Mouse (Mus musculus) ES-E14 (cell line): ENCODE data around the gene Foxj2. TPM values are rescaled to one million over a fixed set of nuclear protein-coding genes. Genes with fewer than 3 reads are reported as not detected.
A peak's percentile ranks its signal among the peaks of the same experiment; 100 is the strongest.

Source experiments
- DNase-seq: peaks from one replicate; pipeline ENCODE4 v3.0.0-alpha.2; 2013; ENCODE audit warnings: low read depth, low spot score
- H3K27ac ChIP-seq: 2 replicates; pipeline ENCODE4 v1.5.1; 2012; ENCODE audit warnings: low read depth, mild to moderate bottlenecking, low read length, moderate library complexity, mixed read lengths; ENCODE audit not compliant: poor library complexity, insufficient read depth, severe bottlenecking
- H3K36me3 ChIP-seq: 2 replicates; pipeline ENCODE4 v1.6.1; 2012; ENCODE audit warnings: mild to moderate bottlenecking, low read length, moderate library complexity, mixed read lengths; ENCODE audit not compliant: control insufficient read depth, poor library complexity, insufficient read depth, severe bottlenecking
- H3K4me1 ChIP-seq, 2 experiments: fragments of 150-350 bp in 1 of 2; sonication (generic) in 1 of 2; 2 replicates each; pipeline ENCODE4 v1.6.1; 2012; ENCODE audit warnings: low read length in 2 of 2, mild to moderate bottlenecking in 1 of 2, mixed read lengths in 1 of 2; ENCODE audit not compliant: control insufficient read depth in 2 of 2, insufficient read depth in 2 of 2, poor library complexity in 1 of 2
- H3K4me3 ChIP-seq, 2 experiments: fragments of 150-350 bp in 1 of 2; sonication (generic) in 1 of 2; 2 replicates each; pipeline ENCODE4 v1.5.1; 2012; ENCODE audit warnings: low read length in 2 of 2, low read depth in 1 of 2, mild to moderate bottlenecking in 1 of 2, mixed read lengths in 1 of 2; ENCODE audit not compliant: insufficient read depth in 1 of 2, poor library complexity in 1 of 2, severe bottlenecking in 1 of 2
- H3K9ac ChIP-seq: 2 replicates; pipeline ENCODE4 v1.6.1; 2012; ENCODE audit warnings: low read depth, mild to moderate bottlenecking, low read length, mixed read lengths; ENCODE audit not compliant: poor library complexity, insufficient read depth, severe bottlenecking
- H3K9me3 ChIP-seq: fragments of 150-350 bp; sonication (generic); 2 replicates; pipeline ENCODE4 v1.6.1; 2012; ENCODE audit warnings: low read depth, mild to moderate bottlenecking, low read length; ENCODE audit not compliant: control insufficient read depth, insufficient read depth
- HCFC1 ChIP-seq: IDR thresholded peaks from 2 replicates; pipeline ENCODE4 v1.6.1; 2012; ENCODE audit warnings: low read length, inconsistent platforms, borderline replicate concordance; ENCODE audit not compliant: insufficient read depth
- ZC3H11A ChIP-seq: IDR thresholded peaks from 2 replicates; pipeline ENCODE4 v1.6.1; 2012; ENCODE audit warnings: low read depth, mild to moderate bottlenecking, inconsistent platforms, low read length, borderline replicate concordance
- in situ Hi-C, 2 experiments: fragments of 600-800 bp; cut with MboI; formaldehyde crosslinking; loops; one replicate each; pipeline ENCODE4 v1.15.1; 2025; ENCODE audit warnings: low sequenced_read_pairs in 2 of 2, inconsistent platforms in 1 of 2; ENCODE audit not compliant: unreplicated experiment in 2 of 2
- total RNA-seq: library from RNA; depleted of rRNA; stranded (reverse); fragments of 300-350 nt; gene quantifications from 2 replicates; pipeline ENCODE4 v1.2.3, GENCODE M21; 2012; rRNA removed

Foxj2 gene
- total RNA-seq, 1 experiment = 1.7 TPM

GRCm38 (mm10) chr6:122892442-122893049 is 72.8 kb downstream of the Foxj2 start:
- H3K9ac ChIP-seq = no peak overlapping the region
- no peak overlapping the region for H3K4me3 ChIP-seq
- DNase-seq = peak; percentile 82
- no peak overlapping the region for H3K27ac ChIP-seq
- in situ Hi-C loops = no loop called here
- H3K9me3 ChIP-seq = no peaks in the 10 kb centered on the region
- H3K36me3 ChIP-seq = peaks cover 8% of the 10 kb centered on the region
- peaks cover 0 to 2% of the 10 kb centered on the region in 2 experiments; a peak in 1 of 4 replicates for H3K4me1 ChIP-seq
- TF ChIP-seq ZC3H11A (peak; percentile 96), HCFC1 (no peak)

Other genes with a start within 250 kb of the Foxj2 start
- gene Apobec1, start 217.5 kb upstream of the Foxj2 start, total RNA-seq = 5.9 and 8.8 TPM in 2 replicates
- 155 and 219 TPM in 2 replicates for gene Gdf3, start 209.8 kb upstream of the Foxj2 start, total RNA-seq
- gene Dppa3, start 193.5 kb upstream of the Foxj2 start, total RNA-seq = 19.2 and 19.6 TPM in 2 replicates
- gene Nanog, start 112.4 kb upstream of the Foxj2 start, total RNA-seq = 89.3 and 138 TPM in 2 replicates
- gene Slc2a3, start 18.3 kb upstream of the Foxj2 start, total RNA-seq = 890 and 1,987 TPM in 2 replicates
- 0.22 TPM in 1 of 2 replicates, not detected in the other for gene C3ar1, start 36.2 kb downstream of the Foxj2 start, total RNA-seq
- gene Necap1, start 54.6 kb downstream of the Foxj2 start, total RNA-seq = 32.9 and 40.4 TPM in 2 replicates
- gene Clec4a1, start 101.9 kb downstream of the Foxj2 start, total RNA-seq = not detected in 2 replicates
- gene Clec4a3, start 132.6 kb downstream of the Foxj2 start, total RNA-seq = not detected in 2 replicates
- not detected in 2 replicates for gene Clec4a4, start 170.5 kb downstream of the Foxj2 start, total RNA-seq
- gene Clec4b1, start 230.0 kb downstream of the Foxj2 start, total RNA-seq = not detected in 2 replicates